Mouse (Mus musculus) thymus, adult 18-20 months (tissue): ENCODE measurements around the gene Itpr3.

ENCODE experiments used
- DNase-seq, 2 experiments: peaks; one replicate each; pipeline ENCODE4 v3.0.0; 2022; ENCODE audit warnings: mixed read lengths in 2 of 2

The Itpr3 gene

GRCm38 (mm10) chr17:27038335-27039050 is 18.6 kb upstream of the Itpr3 start:
- DNase-seq: no peak

- no peak for DNase-seq
These were observed 17.5 kb upstream of the Itpr3 start for GRCm38 (mm10) chr17:27039432-27040102.

- peak; percentile 35 for DNase-seq
These were observed 16.6 kb upstream of the Itpr3 start for GRCm38 (mm10) chr17:27040304-27041045.

- no peak for DNase-seq
These were observed 15.9 kb upstream of the Itpr3 start for GRCm38 (mm10) chr17:27041046-27041786.

- no peak for DNase-seq
These were observed 15.4 kb upstream of the Itpr3 start for GRCm38 (mm10) chr17:27041787-27042055.

- no peak for DNase-seq
These were observed 14.3 kb upstream of the Itpr3 start for GRCm38 (mm10) chr17:27042840-27043239.

GRCm38 (mm10) chr17:27045164-27045563 is 11.9 kb upstream of the Itpr3 start:
- DNase-seq: no peak

GRCm38 (mm10) chr17:27047762-27048444 is 9.2 kb upstream of the Itpr3 start:
- DNase-seq: no peak

GRCm38 (mm10) chr17:27048445-27049239 is 8.5 kb upstream of the Itpr3 start:
- DNase-seq: no peak

GRCm38 (mm10) chr17:27050853-27051252 is 6.3 kb upstream of the Itpr3 start:
- no peak for DNase-seq

GRCm38 (mm10) chr17:27051514-27051913 is 5.6 kb upstream of the Itpr3 start:
- peak; percentile 48 to 49 for DNase-seq

- DNase-seq: peak; percentile 74 to 83
These were observed 934 bp upstream of the Itpr3 start for GRCm38 (mm10) chr17:27056170-27056569.

- DNase-seq: peak in 1 of 2 experiments; percentile 30
These were observed 482 bp downstream of the Itpr3 start for GRCm38 (mm10) chr17:27057517-27058055.

GRCm38 (mm10) chr17:27060698-27061097 is 3.6 kb downstream of the Itpr3 start:
- DNase-seq: peak in 1 of 2 experiments; percentile 8

GRCm38 (mm10) chr17:27061727-27062126 is 4.6 kb downstream of the Itpr3 start:
- DNase-seq: no peak

GRCm38 (mm10) chr17:27062684-27063083 is 5.6 kb downstream of the Itpr3 start:
- DNase-seq: no peak

- no peak for DNase-seq
These were observed 6.6 kb downstream of the Itpr3 start for GRCm38 (mm10) chr17:27063717-27064116.

GRCm38 (mm10) chr17:27064195-27064594 is 7.1 kb downstream of the Itpr3 start:
- DNase-seq: no peak

- no peak for DNase-seq
These were observed 9.0 kb downstream of the Itpr3 start for GRCm38 (mm10) chr17:27066065-27066464.

GRCm38 (mm10) chr17:27069071-27069470 is 12.0 kb downstream of the Itpr3 start:
- no peak for DNase-seq

- no peak for DNase-seq
These were observed 13.8 kb downstream of the Itpr3 start for GRCm38 (mm10) chr17:27070913-27071312.
